Mouse (Mus musculus) limb, embryonic 12.5 days (tissue): ENCODE results near the gene Rprd1b. TPM values are rescaled to one million over a fixed set of nuclear protein-coding genes. Genes with fewer than 3 reads are reported as not detected.

Experiments
- ATAC-seq: fragments of 200-750 bp; cut with Nextera tagmentation; 2 replicates; pipeline ENCODE4 v1.8.0; 2017; ENCODE audit warnings: low read depth, moderate TSS enrichment; ENCODE audit not compliant: insufficient number of reproducible peaks, insufficient read depth, low FRiP score, low TSS enrichment
- H3K27ac ChIP-seq: fragments of 300-500 bp; sonication (generic); 2 replicates; pipeline ENCODE4 v1.5.1; 2016; ENCODE audit warnings: mild to moderate bottlenecking, moderate library complexity
- H3K27me3 ChIP-seq: fragments of 300-500 bp; sonication (generic); 2 replicates; pipeline ENCODE4 v1.6.1; 2016; ENCODE audit warnings: mild to moderate bottlenecking, moderate library complexity
- H3K36me3 ChIP-seq: fragments of 300-500 bp; sonication (generic); 2 replicates; pipeline ENCODE4 v1.6.1; 2016; ENCODE audit warnings: mild to moderate bottlenecking, moderate library complexity
- H3K4me1 ChIP-seq: fragments of 300-500 bp; sonication (generic); replicated peaks from 2 replicates; pipeline ENCODE4 v1.6.1; 2016
- H3K4me2 ChIP-seq: fragments of 300-500 bp; sonication (generic); 2 replicates; pipeline ENCODE4 v1.6.1; 2016; ENCODE audit warnings: mild to moderate bottlenecking, moderate library complexity
- H3K4me3 ChIP-seq: fragments of 300-500 bp; sonication (generic); replicated peaks from 2 replicates; pipeline ENCODE4 v1.5.1; 2016; ENCODE audit warnings: mild to moderate bottlenecking
- H3K9ac ChIP-seq: fragments of 300-500 bp; sonication (generic); replicated peaks from 2 replicates; pipeline ENCODE4 v1.6.1; 2016; ENCODE audit warnings: mild to moderate bottlenecking, moderate library complexity
- H3K9me3 ChIP-seq: fragments of 300-500 bp; sonication (generic); 2 replicates; pipeline ENCODE4 v1.6.1; 2016; ENCODE audit warnings: mild to moderate bottlenecking, moderate library complexity
- WGBS: fragments of 180-500 bp; shearing (Covaris S2); methylation state at CpG from one replicate; pipeline ENCODE4 v1.1.7; 2016; 5-methylcytosine and 5-hydroxymethylcytosine counted together
- polyA plus RNA-seq: library from polyadenylated mRNA; unstranded; fragments of >200 nt; fragmentation: Nextera tagmentation; extraction: Ambion mirVana; gene quantifications from 2 replicates; pipeline ENCODE4 v1.2.1, GENCODE M21; 2016

The Rprd1b gene
- polyA plus RNA-seq, 1 experiment from 2014 or later: 57.1 TPM

GRCm38 (mm10) chr2:158065064-158065463, 36.8 kb downstream of the Rprd1b start:
- Histone ChIP-seq H3K9ac (no peak overlapping the region), H3K4me3 (no peak overlapping the region), H3K4me2 (no peak overlapping the region), H3K36me3 (peaks cover 88% of the 10 kb centered on the region), H3K4me1 (no peaks in the 10 kb centered on the region), H3K27ac (no peak overlapping the region), H3K9me3 (no peaks in the 10 kb centered on the region), H3K27me3 (no peaks in the 10 kb centered on the region)
- 88% methylated on average over 5 of the region's 5 CpGs for WGBS
- no peak for ATAC-seq

- H3K27me3 ChIP-seq: no peaks in the 10 kb centered on the region
- no peaks in the 10 kb centered on the region for H3K4me1 ChIP-seq
- H3K4me2 ChIP-seq: no peak overlapping the region
- no peaks in the 10 kb centered on the region for H3K9me3 ChIP-seq
- no peak overlapping the region for H3K4me3 ChIP-seq
- no peak overlapping the region for H3K27ac ChIP-seq
- ATAC-seq: no peak
- H3K9ac ChIP-seq: no peak overlapping the region
- peaks cover 88% of the 10 kb centered on the region for H3K36me3 ChIP-seq
These were observed 38.2 kb downstream of the Rprd1b start for GRCm38 (mm10) chr2:158066456-158066855.

GRCm38 (mm10) chr2:158067260-158067824, 39.0 kb downstream of the Rprd1b start:
- Histone ChIP-seq H3K36me3 (peaks cover 88% of the 10 kb centered on the region), H3K9me3 (no peaks in the 10 kb centered on the region), H3K27me3 (no peaks in the 10 kb centered on the region), H3K4me1 (no peaks in the 10 kb centered on the region), H3K9ac (no peak overlapping the region), H3K27ac (no peak overlapping the region), H3K4me2 (no peak overlapping the region), H3K4me3 (no peak overlapping the region)
- 94% methylated on average over 5 of the region's 5 CpGs for WGBS
- ATAC-seq: no peak

- no peak overlapping the region for H3K9ac ChIP-seq
- H3K36me3 ChIP-seq: peaks cover 89% of the 10 kb centered on the region
- H3K4me3 ChIP-seq: no peak overlapping the region
- no peak for ATAC-seq
- no peaks in the 10 kb centered on the region for H3K9me3 ChIP-seq
- no peaks in the 10 kb centered on the region for H3K4me1 ChIP-seq
- H3K27ac ChIP-seq: no peak overlapping the region
- H3K27me3 ChIP-seq: no peaks in the 10 kb centered on the region
- H3K4me2 ChIP-seq: no peak overlapping the region
These were observed 40.2 kb downstream of the Rprd1b start for GRCm38 (mm10) chr2:158068444-158068971.

- 80% methylated on average over 3 of the region's 3 CpGs for WGBS
- no peak for ATAC-seq
- Histone ChIP-seq H3K9me3 (no peaks in the 10 kb centered on the region), H3K4me3 (no peak overlapping the region), H3K4me1 (no peaks in the 10 kb centered on the region), H3K27me3 (no peaks in the 10 kb centered on the region), H3K27ac (no peak overlapping the region), H3K4me2 (no peak overlapping the region), H3K36me3 (peaks cover 94% of the 10 kb centered on the region), H3K9ac (no peak overlapping the region)
These were observed 42.8 kb downstream of the Rprd1b start for GRCm38 (mm10) chr2:158070885-158071632.

- Histone ChIP-seq H3K9ac (no peak overlapping the region), H3K9me3 (no peaks in the 10 kb centered on the region), H3K27me3 (no peaks in the 10 kb centered on the region), H3K4me1 (no peaks in the 10 kb centered on the region), H3K4me2 (no peak overlapping the region), H3K27ac (no peak overlapping the region), H3K36me3 (peaks cover 94% of the 10 kb centered on the region), H3K4me3 (no peak overlapping the region)
- WGBS: 93% methylated on average over 5 of the region's 5 CpGs
- no peak for ATAC-seq
These were observed 43.3 kb downstream of the Rprd1b start for GRCm38 (mm10) chr2:158071633-158071995.

GRCm38 (mm10) chr2:158074835-158075234, 46.5 kb downstream of the Rprd1b start:
- Histone ChIP-seq H3K9me3 (no peaks in the 10 kb centered on the region), H3K36me3 (peaks cover 84% of the 10 kb centered on the region), H3K4me1 (0 out of 2 replicates have a peak, but pooled peaks cover 3% of the 10 kb centered on the region), H3K4me3 (no peak overlapping the region), H3K4me2 (no peak overlapping the region), H3K9ac (no peak overlapping the region), H3K27ac (no peak overlapping the region), H3K27me3 (no peaks in the 10 kb centered on the region)
- no peak for ATAC-seq
- 90% methylated on average over 5 of the region's 5 CpGs for WGBS

GRCm38 (mm10) chr2:158076690-158077089, 48.4 kb downstream of the Rprd1b start:
- H3K9me3 ChIP-seq: no peaks in the 10 kb centered on the region
- no peak overlapping the region for H3K27ac ChIP-seq
- H3K4me1 ChIP-seq: 0 out of 2 replicates have a peak, but pooled peaks cover 3% of the 10 kb centered on the region
- peaks cover 66% of the 10 kb centered on the region for H3K36me3 ChIP-seq
- 89% methylated on average over 6 of the region's 6 CpGs for WGBS
- no peak overlapping the region for H3K9ac ChIP-seq
- no peak overlapping the region for H3K4me3 ChIP-seq
- H3K4me2 ChIP-seq: no peak overlapping the region
- no peak for ATAC-seq
- no peaks in the 10 kb centered on the region for H3K27me3 ChIP-seq

- Histone ChIP-seq H3K9ac (no peak overlapping the region), H3K4me3 (no peak overlapping the region), H3K4me1 (0 out of 2 replicates have a peak, but pooled peaks cover 3% of the 10 kb centered on the region), H3K4me2 (no peak overlapping the region), H3K27me3 (no peaks in the 10 kb centered on the region), H3K9me3 (no peaks in the 10 kb centered on the region), H3K36me3 (peaks cover 53% of the 10 kb centered on the region), H3K27ac (no peak overlapping the region)
- 31% methylated on average over 2 of the region's 2 CpGs for WGBS
- ATAC-seq: no peak
These were observed 49.7 kb downstream of the Rprd1b start for GRCm38 (mm10) chr2:158077981-158078380.

- 90% methylated on average over 7 of the region's 7 CpGs for WGBS
- no peak for ATAC-seq
- Histone ChIP-seq H3K4me2 (no peak overlapping the region), H3K27me3 (no peaks in the 10 kb centered on the region), H3K9ac (no peak overlapping the region), H3K4me3 (no peak overlapping the region), H3K36me3 (peaks cover 43% of the 10 kb centered on the region), H3K9me3 (no peaks in the 10 kb centered on the region), H3K4me1 (0 out of 2 replicates have a peak, but pooled peaks cover 3% of the 10 kb centered on the region), H3K27ac (no peak overlapping the region)
These were observed 50.7 kb downstream of the Rprd1b start for GRCm38 (mm10) chr2:158078971-158079370.

- WGBS: 61% methylated on average over 9 of the region's 9 CpGs
- H3K36me3 ChIP-seq: peaks cover 33% of the 10 kb centered on the region
- H3K4me1 ChIP-seq: 0 out of 2 replicates have a peak, but pooled peaks cover 3% of the 10 kb centered on the region
- no peak overlapping the region for H3K9ac ChIP-seq
- no peaks in the 10 kb centered on the region for H3K27me3 ChIP-seq
- H3K4me2 ChIP-seq: no peak overlapping the region
- ATAC-seq: no peak
- H3K4me3 ChIP-seq: no peak overlapping the region
- H3K9me3 ChIP-seq: no peaks in the 10 kb centered on the region
- H3K27ac ChIP-seq: no peak overlapping the region
These were observed 51.6 kb downstream of the Rprd1b start for GRCm38 (mm10) chr2:158079843-158080395.
